Mouse (Mus musculus): Measurements from ENCODE around the gene Csnk1g2. TPM values are rescaled to one million over a fixed set of nuclear protein-coding genes. Genes with fewer than 3 reads are reported as not detected.

Gene Csnk1g2
- polyA plus RNA-seq, 1 experiment, result 166 TPM

DNA sequence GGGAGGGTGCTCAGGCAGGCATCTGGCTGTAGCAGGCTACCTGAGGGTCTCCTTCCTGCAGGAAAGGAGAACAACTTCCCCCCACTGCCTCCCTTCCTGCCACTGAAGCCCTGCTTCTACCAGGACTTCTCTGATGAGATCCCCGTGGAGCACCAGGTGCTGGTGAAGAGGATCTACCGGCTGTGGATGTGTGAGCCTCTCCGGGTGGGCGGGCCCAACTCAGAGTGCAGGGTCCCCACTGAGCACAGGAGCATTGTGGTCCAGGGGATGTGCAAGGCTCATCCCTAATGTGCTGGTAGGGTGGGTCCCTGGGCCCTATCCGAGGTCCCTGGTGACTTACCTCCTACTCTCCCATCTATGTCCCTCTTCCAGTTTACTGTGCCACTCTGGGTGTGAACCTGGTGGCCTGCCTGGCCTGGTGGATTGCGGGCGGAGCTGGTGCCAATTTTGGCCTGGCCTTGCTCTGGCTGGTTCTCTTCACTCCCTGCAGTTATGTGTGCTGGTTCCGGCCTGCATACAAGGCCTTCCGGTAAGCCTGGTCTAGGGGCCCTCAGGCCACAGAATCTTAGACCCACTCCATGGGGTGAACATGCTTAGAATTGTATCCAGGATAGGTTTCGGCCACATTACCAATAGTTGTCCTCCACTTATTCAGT, 13.2 kb upstream of the Csnk1g2 start:
- Histone ChIP-seq H3K27ac (ENCODE audit: insufficient read depth, low read depth, low read length) (no peak overlapping the region), H3K36me3 (ENCODE audit: control insufficient read depth, insufficient read depth, low read length) (no peaks in the 10 kb centered on the region), H3K27me3 (replicated peaks; ENCODE audit: control insufficient read depth, insufficient read depth, low read length) (no peaks in the 10 kb centered on the region), H3K4me1 (ENCODE audit: control insufficient read depth, insufficient read depth, low read length) (no peaks in the 10 kb centered on the region), H3K4me3 (ENCODE audit: insufficient read depth, low read depth, low read length) (no peak overlapping the region)
- WGBS, result 87% methylated on average over 10 of the region's 10 CpGs
- TF ChIP-seq CTCF (conservative IDR thresholded peaks at IDR 0.05; ENCODE audit: insufficient read depth, insufficient read length, low read depth, low read length), result no peak
- TF ChIP-seq POLR2A (IDR thresholded peaks at IDR 0.05; ENCODE audit: low read depth, low read length), result no peak
- DNase-seq, result no peak

DNA sequence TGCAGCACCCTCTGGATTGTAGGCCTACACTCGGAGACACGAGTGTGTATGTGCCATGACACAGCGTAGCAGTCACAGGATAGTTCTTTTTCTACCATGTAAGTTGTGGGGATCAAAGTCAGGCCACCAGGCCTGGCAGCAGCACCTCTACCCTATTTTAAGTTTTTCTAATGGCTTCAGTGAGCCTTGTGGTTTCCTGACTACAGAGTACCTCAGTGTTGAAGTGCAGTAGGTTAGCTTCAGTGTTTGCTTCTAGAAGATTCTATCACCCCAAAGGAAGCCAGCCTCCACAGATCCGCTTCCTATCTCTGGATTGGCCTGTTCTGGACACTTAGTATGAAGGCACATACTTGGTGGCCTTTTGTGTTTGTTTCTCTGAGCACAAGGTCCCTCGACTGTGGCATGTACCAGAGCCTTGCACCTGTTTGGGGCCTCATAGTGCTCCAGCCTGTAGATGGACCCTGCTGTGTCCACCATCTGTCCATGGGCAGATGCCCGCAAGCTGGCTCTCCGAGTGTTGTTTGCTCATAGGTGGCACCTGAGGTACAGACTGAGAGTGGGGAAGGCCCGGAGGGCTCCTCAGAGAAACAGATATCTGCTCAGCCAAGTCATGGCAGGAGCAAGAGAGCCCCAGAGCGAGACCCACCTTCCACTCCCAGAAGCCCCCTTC, 12.4 kb upstream of the Csnk1g2 start:
- H3K4me1 ChIP-seq (ENCODE audit: control insufficient read depth, insufficient read depth, low read length), result no peaks in the 10 kb centered on the region
- TF ChIP-seq POLR2A (IDR thresholded peaks at IDR 0.05; ENCODE audit: low read depth, low read length), result no peak
- no peak for TF ChIP-seq CTCF (conservative IDR thresholded peaks at IDR 0.05; ENCODE audit: insufficient read depth, insufficient read length, low read depth, low read length)
- H3K27me3 ChIP-seq (replicated peaks; ENCODE audit: control insufficient read depth, insufficient read depth, low read length), result no peaks in the 10 kb centered on the region
- 92% methylated on average over 9 of the region's 9 CpGs for WGBS
- no peaks in the 10 kb centered on the region for H3K36me3 ChIP-seq (ENCODE audit: control insufficient read depth, insufficient read depth, low read length)
- H3K4me3 ChIP-seq (ENCODE audit: insufficient read depth, low read depth, low read length), result no peak overlapping the region
- no peak for DNase-seq
- no peak overlapping the region for H3K27ac ChIP-seq (ENCODE audit: insufficient read depth, low read depth, low read length)

- Histone ChIP-seq H3K4me3 (ENCODE audit: insufficient read depth, low read depth, low read length) (no peak overlapping the region), H3K27ac (ENCODE audit: insufficient read depth, low read depth, low read length) (no peak overlapping the region), H3K4me1 (ENCODE audit: control insufficient read depth, insufficient read depth, low read length) (no peaks in the 10 kb centered on the region), H3K36me3 (ENCODE audit: control insufficient read depth, insufficient read depth, low read length) (no peaks in the 10 kb centered on the region), H3K27me3 (replicated peaks; ENCODE audit: control insufficient read depth, insufficient read depth, low read length) (no peaks in the 10 kb centered on the region)
- TF ChIP-seq CTCF (conservative IDR thresholded peaks at IDR 0.05; ENCODE audit: insufficient read depth, insufficient read length, low read depth, low read length) (peak; percentile 80), POLR2A (IDR thresholded peaks at IDR 0.05; ENCODE audit: low read depth, low read length) (no peak)
- peak; percentile 60 for DNase-seq
- 46% methylated on average over 4 of the region's 4 CpGs for WGBS
These were observed 11.6 kb upstream of the Csnk1g2 start for GRCm38 (mm10) chr10:80611024-80611423.

DNA sequence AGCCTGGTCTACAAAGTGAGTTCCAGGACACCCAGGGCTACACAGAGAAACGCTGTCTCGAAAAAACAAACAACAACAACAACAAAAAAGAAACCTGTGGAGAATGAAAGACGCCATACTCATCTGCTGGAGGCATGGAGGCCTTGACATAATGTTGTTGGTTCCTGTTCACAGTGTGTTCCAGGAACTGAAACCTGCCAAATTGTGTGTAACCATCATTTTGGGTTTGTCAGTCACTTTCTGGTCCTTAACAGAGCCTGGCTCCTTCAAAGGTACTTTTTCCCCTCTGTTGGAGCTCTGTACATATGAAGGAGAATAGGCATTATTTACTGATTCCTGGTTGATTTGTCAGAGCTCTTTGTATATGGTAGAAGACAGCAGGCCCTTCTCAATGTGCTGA, 10.7 kb upstream of the Csnk1g2 start:
- Histone ChIP-seq H3K36me3 (ENCODE audit: control insufficient read depth, insufficient read depth, low read length) (no peaks in the 10 kb centered on the region), H3K27ac (ENCODE audit: insufficient read depth, low read depth, low read length) (no peak overlapping the region), H3K4me3 (ENCODE audit: insufficient read depth, low read depth, low read length) (no peak overlapping the region), H3K4me1 (ENCODE audit: control insufficient read depth, insufficient read depth, low read length) (no peaks in the 10 kb centered on the region), H3K27me3 (replicated peaks; ENCODE audit: control insufficient read depth, insufficient read depth, low read length) (no peaks in the 10 kb centered on the region)
- DNase-seq, result no peak
- 96% methylated on average over 3 of the region's 3 CpGs for WGBS
- TF ChIP-seq CTCF (conservative IDR thresholded peaks at IDR 0.05; ENCODE audit: insufficient read depth, insufficient read length, low read depth, low read length) (no peak), POLR2A (IDR thresholded peaks at IDR 0.05; ENCODE audit: low read depth, low read length) (no peak)

DNA sequence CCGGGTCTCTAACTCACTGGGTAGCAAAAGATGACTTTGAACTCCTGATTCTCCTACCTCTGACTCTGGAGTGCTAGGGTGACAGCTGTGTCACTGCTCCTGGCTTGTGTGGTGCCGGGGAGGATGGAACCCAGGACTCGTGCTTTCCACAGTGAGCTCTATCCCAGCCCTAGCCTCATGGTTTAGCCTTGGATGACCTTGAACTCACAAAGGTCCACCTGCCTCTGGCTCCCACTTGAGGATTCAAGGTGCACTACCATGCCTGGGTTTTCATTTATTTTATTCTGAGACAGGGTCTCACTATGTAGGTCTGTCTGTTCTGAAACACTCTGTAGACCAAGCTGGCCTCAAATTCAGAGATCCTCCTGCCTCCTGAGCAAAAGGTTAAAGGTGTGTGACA, 8.8 kb upstream of the Csnk1g2 start:
- DNase-seq, result no peak
- WGBS, result 72% methylated on average over 3 of the region's 3 CpGs
- Histone ChIP-seq H3K4me3 (ENCODE audit: insufficient read depth, low read depth, low read length) (no peak overlapping the region), H3K36me3 (ENCODE audit: control insufficient read depth, insufficient read depth, low read length) (no peaks in the 10 kb centered on the region), H3K4me1 (ENCODE audit: control insufficient read depth, insufficient read depth, low read length) (no peaks in the 10 kb centered on the region), H3K27me3 (replicated peaks; ENCODE audit: control insufficient read depth, insufficient read depth, low read length) (no peaks in the 10 kb centered on the region), H3K27ac (ENCODE audit: insufficient read depth, low read depth, low read length) (0 out of 2 replicates have a peak overlapping the region, but pooled peaks have one; percentile 4)
- TF ChIP-seq CTCF (conservative IDR thresholded peaks at IDR 0.05; ENCODE audit: insufficient read depth, insufficient read length, low read depth, low read length), result 0 out of 2 replicates have a peak, but pooled peaks have one; percentile 24
- no peak for TF ChIP-seq POLR2A (IDR thresholded peaks at IDR 0.05; ENCODE audit: low read depth, low read length)

- 74% methylated on average over 6 of the region's 6 CpGs for WGBS
- Histone ChIP-seq H3K36me3 (ENCODE audit: control insufficient read depth, insufficient read depth, low read length) (no peaks in the 10 kb centered on the region), H3K4me1 (ENCODE audit: control insufficient read depth, insufficient read depth, low read length) (no peaks in the 10 kb centered on the region), H3K27ac (ENCODE audit: insufficient read depth, low read depth, low read length) (no peak overlapping the region), H3K4me3 (ENCODE audit: insufficient read depth, low read depth, low read length) (no peak overlapping the region), H3K27me3 (replicated peaks; ENCODE audit: control insufficient read depth, insufficient read depth, low read length) (no peaks in the 10 kb centered on the region)
- no peak for TF ChIP-seq CTCF (conservative IDR thresholded peaks at IDR 0.05; ENCODE audit: insufficient read depth, insufficient read length, low read depth, low read length)
- TF ChIP-seq POLR2A (IDR thresholded peaks at IDR 0.05; ENCODE audit: low read depth, low read length), result no peak
- peak; percentile 44 for DNase-seq
These were observed 8.3 kb upstream of the Csnk1g2 start for GRCm38 (mm10) chr10:80614351-80614750.

DNA sequence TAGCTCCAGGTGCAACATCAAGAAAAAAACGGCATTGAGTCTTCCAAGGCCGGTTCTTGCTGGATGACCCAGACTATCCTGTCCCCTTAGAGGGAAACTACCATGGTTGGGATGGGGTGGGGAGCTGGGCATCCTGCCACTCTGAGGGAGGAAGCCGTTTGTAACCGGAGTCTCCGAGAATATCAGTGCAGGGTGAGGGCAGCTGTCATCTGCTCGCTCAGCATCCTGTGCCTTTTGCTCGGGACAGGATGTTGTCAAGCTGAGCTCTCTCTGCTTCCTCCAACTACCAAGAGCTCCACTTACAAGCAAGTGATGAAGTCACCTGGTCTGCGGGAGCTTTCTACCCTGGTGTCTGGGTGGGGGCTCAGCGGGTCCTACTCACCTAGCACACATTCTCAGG, 4.5 kb upstream of the Csnk1g2 start:
- Histone ChIP-seq H3K4me1 (ENCODE audit: control insufficient read depth, insufficient read depth, low read length) (no peaks in the 10 kb centered on the region; the same call in 1 of the 2 replicates), H3K4me3 (ENCODE audit: insufficient read depth, low read depth, low read length) (no peak overlapping the region), H3K27me3 (replicated peaks; ENCODE audit: control insufficient read depth, insufficient read depth, low read length) (no peaks in the 10 kb centered on the region), H3K36me3 (ENCODE audit: control insufficient read depth, insufficient read depth, low read length) (no peaks in the 10 kb centered on the region), H3K27ac (ENCODE audit: insufficient read depth, low read depth, low read length) (peak overlapping the region; percentile 39)
- peak; percentile 79 for DNase-seq
- 49% methylated on average over 9 of the region's 9 CpGs for WGBS
- TF ChIP-seq POLR2A (IDR thresholded peaks at IDR 0.05; ENCODE audit: low read depth, low read length) (no peak), CTCF (conservative IDR thresholded peaks at IDR 0.05; ENCODE audit: insufficient read depth, insufficient read length, low read depth, low read length) (no peak)

Measured in kidney, adult 2 months (tissue).